Mouse (Mus musculus) midbrain, postnatal 0 days (tissue): Measurements from ENCODE around the gene Majin. TPM values are rescaled to one million over a fixed set of nuclear protein-coding genes. Genes with fewer than 3 reads are reported as not detected.

ENCODE experiments used
- ATAC-seq: fragments of 200-750 bp; cut with Nextera tagmentation; 2 replicates; pipeline ENCODE4 v1.8.0; 2017; ENCODE audit warnings: moderate number of reproducible peaks, mild to moderate bottlenecking, moderate TSS enrichment, moderate library complexity; ENCODE audit not compliant: low FRiP score
- DNase-seq: peaks from one replicate; pipeline ENCODE4 v3.0.0-alpha.2; 2015; ENCODE audit warnings: low spot score
- H3K27ac ChIP-seq: fragments of 300-500 bp; sonication (generic); 2 replicates; pipeline ENCODE4 v1.5.1; 2014; ENCODE audit warnings: low read depth, mild to moderate bottlenecking, low read length, mixed read lengths
- H3K27me3 ChIP-seq: fragments of 300-500 bp; sonication (generic); 2 replicates; pipeline ENCODE4 v1.6.1; 2014; ENCODE audit warnings: low read length, control low read depth, mixed read lengths; ENCODE audit not compliant: insufficient read depth
- H3K36me3 ChIP-seq: fragments of 300-500 bp; sonication (generic); 2 replicates; pipeline ENCODE4 v1.6.1; 2014; ENCODE audit warnings: low read length, control low read depth, mixed read lengths; ENCODE audit not compliant: insufficient read depth
- H3K4me1 ChIP-seq: fragments of 300-500 bp; sonication (generic); 2 replicates; pipeline ENCODE4 v1.6.1; 2014; ENCODE audit warnings: mild to moderate bottlenecking, control low read depth, antibody characterized with exemption, low read length, mixed read lengths; ENCODE audit not compliant: insufficient read depth
- H3K4me2 ChIP-seq: fragments of 300-500 bp; sonication (generic); 2 replicates; pipeline ENCODE4 v1.6.1; 2014; ENCODE audit warnings: low read depth, mild to moderate bottlenecking, low read length, mixed read lengths; ENCODE audit not compliant: poor library complexity, severe bottlenecking
- H3K4me3 ChIP-seq: fragments of 300-500 bp; sonication (generic); 2 replicates; pipeline ENCODE4 v1.5.1; 2014; ENCODE audit warnings: low read depth, mild to moderate bottlenecking, low read length, moderate library complexity
- H3K9ac ChIP-seq: fragments of 300-500 bp; sonication (generic); replicated peaks from 2 replicates; pipeline ENCODE4 v1.6.1; 2014; ENCODE audit warnings: mild to moderate bottlenecking, low read length, moderate library complexity, mixed read lengths; ENCODE audit not compliant: poor library complexity, severe bottlenecking
- H3K9me3 ChIP-seq: fragments of 300-500 bp; sonication (generic); 2 replicates; pipeline ENCODE4 v1.6.1; 2016; ENCODE audit warnings: low read length, control low read depth
- CTCF ChIP-seq: IDR thresholded peaks from 2 replicates; pipeline ENCODE4 v1.5.1; 2016; ENCODE audit warnings: antibody characterized with exemption, mild to moderate bottlenecking
- WGBS: fragments of 180-500 bp; shearing (Covaris S2); extraction: QIAGEN DNeasy Blood & Tissue Kit; methylation state at CpG from one replicate; pipeline ENCODE4 v1.1.7; 2014; 5-methylcytosine and 5-hydroxymethylcytosine counted together
- polyA plus RNA-seq: library from polyadenylated mRNA; unstranded; fragments of >200 nt; fragmentation: Nextera tagmentation; extraction: Ambion mirVana; gene quantifications from 2 replicates; pipeline ENCODE4 v1.2.1, GENCODE M21; 2015
- total RNA-seq: library from RNA; depleted of rRNA; stranded (reverse); fragments of >200 nt; gene quantifications from 2 replicates; pipeline ENCODE4 v1.2.3, GENCODE M21; 2014; rRNA removed

The Majin gene
- total RNA-seq (not detected in 2 replicates), polyA plus RNA-seq (0.16 and 0.18 TPM in 2 replicates)

GRCm38 (mm10) chr19:6184131-6184530 lies at the start of gene Majin:
TSS of gene Majin (plus strand) at chr19:6184388.
- H3K4me1 ChIP-seq: no peaks in the 10 kb centered on the region
- TF ChIP-seq CTCF: no peak
- H3K4me3 ChIP-seq: no peak within 1 kb of the TSS
- no peak within 1 kb of the TSS for H3K4me2 ChIP-seq
- DNase-seq (no peak), ATAC-seq (no peak)
- no peaks in the 10 kb centered on the region for H3K36me3 ChIP-seq
- H3K9me3 ChIP-seq: no peaks in the 10 kb centered on the region
- WGBS: 90% methylated on average over 23 of the region's 23 CpGs
- no peak within 1 kb of the TSS for H3K27ac ChIP-seq
- no peak within 1 kb of the TSS for H3K9ac ChIP-seq
- H3K27me3 ChIP-seq: no peaks in the 10 kb centered on the region

GRCm38 (mm10) chr19:6136397-6136796 lies 47.8 kb upstream of the Majin start:
- H3K4me2 ChIP-seq: no peak overlapping the region
- H3K27ac ChIP-seq: no peak overlapping the region
- ATAC-seq (no peak), DNase-seq (no peak)
- no peak overlapping the region for H3K4me3 ChIP-seq
- H3K36me3 ChIP-seq: peaks cover 31% of the 10 kb centered on the region
- H3K9me3 ChIP-seq: no peaks in the 10 kb centered on the region
- 89% methylated on average over 3 of the region's 3 CpGs for WGBS
- no peak for TF ChIP-seq CTCF
- H3K4me1 ChIP-seq: peaks cover 10% of the 10 kb centered on the region
- H3K9ac ChIP-seq: no peak overlapping the region
- no peaks in the 10 kb centered on the region for H3K27me3 ChIP-seq

GRCm38 (mm10) chr19:6139701-6140100 lies 44.5 kb upstream of the Majin start:
- Histone ChIP-seq H3K9ac (peak overlapping the region; percentile 75; the same call in 1 of the 2 replicates), H3K4me1 (peaks cover 10% of the 10 kb centered on the region), H3K4me2 (peak overlapping the region; percentile 55), H3K4me3 (peak overlapping the region; percentile 54), H3K9me3 (no peaks in the 10 kb centered on the region), H3K27me3 (no peaks in the 10 kb centered on the region), H3K27ac (peak overlapping the region; percentile 96), H3K36me3 (peaks cover 24% of the 10 kb centered on the region)
- no peak for TF ChIP-seq CTCF
- 92% methylated on average over 6 of the region's 6 CpGs for WGBS
- ATAC-seq: no peak
- DNase-seq: no peak

GRCm38 (mm10) chr19:6140374-6140677 lies 43.9 kb upstream of the Majin start:
- no peaks in the 10 kb centered on the region for H3K27me3 ChIP-seq
- peak overlapping the region; percentile 55 for H3K4me2 ChIP-seq
- no peak for ATAC-seq
- H3K9ac ChIP-seq: peak overlapping the region; percentile 75
- 7% methylated on average over 16 of the region's 16 CpGs for WGBS
- no peak for DNase-seq
- H3K27ac ChIP-seq: peak overlapping the region; percentile 96
- no peaks in the 10 kb centered on the region for H3K9me3 ChIP-seq
- peak overlapping the region; percentile 54 for H3K4me3 ChIP-seq
- H3K36me3 ChIP-seq: peaks cover 18% of the 10 kb centered on the region
- peaks cover 10% of the 10 kb centered on the region for H3K4me1 ChIP-seq
- TF ChIP-seq CTCF: no peak

- peaks cover 14% of the 10 kb centered on the region for H3K36me3 ChIP-seq
- peak within 1 kb of the TSS; percentile 75 for H3K9ac ChIP-seq
- H3K9me3 ChIP-seq: no peaks in the 10 kb centered on the region
- peak; percentile 93 for ATAC-seq
- peak within 1 kb of the TSS; percentile 96 for H3K27ac ChIP-seq
- DNase-seq: peak; percentile 98
- under 1% methylated on average over 61 of the region's 68 CpGs for WGBS
- peak; percentile 81 for TF ChIP-seq CTCF
- H3K27me3 ChIP-seq: no peaks in the 10 kb centered on the region
- peaks cover 10% of the 10 kb centered on the region for H3K4me1 ChIP-seq
- H3K4me2 ChIP-seq: peak within 1 kb of the TSS; percentile 55
- H3K4me3 ChIP-seq: peak within 1 kb of the TSS; percentile 54
Measured at GRCm38 (mm10) chr19:6140678-6141393, 43.4 kb upstream of the Majin start, which contains the start of gene Batf2. TSS of gene Batf2 (plus strand) at chr19:6140983.

GRCm38 (mm10) chr19:6141394-6141749 lies 42.8 kb upstream of the Majin start, which contains the start of gene Arl2:
TSS of gene Arl2 (minus strand) at chr19:6141548.
- Histone ChIP-seq H3K4me1 (peaks cover 10% of the 10 kb centered on the region), H3K27me3 (no peaks in the 10 kb centered on the region), H3K9ac (peak within 1 kb of the TSS; percentile 75), H3K4me3 (peak within 1 kb of the TSS; percentile 54), H3K9me3 (no peaks in the 10 kb centered on the region), H3K4me2 (peak within 1 kb of the TSS; percentile 55), H3K36me3 (peaks cover 9% of the 10 kb centered on the region), H3K27ac (peak within 1 kb of the TSS; percentile 96)
- peak; percentile 85 for ATAC-seq
- peak; percentile 96 for DNase-seq
- under 1% methylated on average over 15 of the region's 15 CpGs for WGBS
- TF ChIP-seq CTCF: peak; percentile 70
